Mouse (Mus musculus) heart, adult 11 months (tissue): ENCODE measurements around the gene Fndc9.

Source experiments
- DNase-seq: peaks from one replicate; pipeline ENCODE4 v3.0.0; 2022

Gene Fndc9

DNA sequence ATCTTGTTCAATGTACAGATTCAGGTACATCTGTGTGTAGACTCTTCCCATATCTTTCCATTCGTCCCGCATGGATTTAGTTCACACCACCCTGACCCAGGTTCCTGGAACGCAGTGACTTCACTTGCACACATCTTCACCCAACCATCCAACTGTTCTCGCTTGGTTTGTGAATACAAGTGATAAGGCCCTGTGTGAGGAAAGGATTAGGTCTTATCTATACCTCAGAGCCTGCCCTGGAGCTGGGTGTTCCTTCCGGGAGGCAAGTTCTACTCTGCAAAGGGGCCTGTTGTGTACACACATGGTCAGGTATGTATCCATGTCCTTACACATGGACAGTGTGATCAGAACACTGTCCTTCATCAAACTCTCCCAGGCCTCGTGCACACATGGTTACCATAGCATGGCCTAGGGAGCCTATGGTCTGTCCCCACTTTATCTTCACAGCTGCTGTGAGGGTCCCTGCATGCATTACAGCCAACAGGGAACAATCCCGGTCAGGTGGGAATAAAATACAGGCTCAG is 5.9 kb downstream of the Fndc9 start:
- DNase-seq = no peak

DNA sequence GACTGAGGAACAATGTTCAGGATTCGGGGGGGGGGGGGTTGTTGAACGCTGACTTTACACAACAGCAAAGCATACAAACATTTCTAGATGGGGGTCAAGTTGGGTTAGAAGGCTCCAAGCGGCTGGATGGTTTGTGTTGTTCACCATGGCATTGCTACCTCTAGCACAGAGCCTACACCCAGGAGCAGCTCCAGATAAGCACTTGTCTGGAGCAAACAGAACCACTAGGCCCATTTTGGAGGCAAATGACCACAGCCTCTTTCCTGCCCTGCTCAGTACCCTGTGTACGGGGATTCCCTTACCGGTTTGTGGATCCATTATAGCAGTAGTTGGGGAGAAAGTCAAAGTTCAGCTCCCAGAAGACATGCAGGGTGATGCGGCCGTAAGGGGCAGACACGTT is 6.7 kb downstream of the Fndc9 start:
- no peak for DNase-seq

DNA sequence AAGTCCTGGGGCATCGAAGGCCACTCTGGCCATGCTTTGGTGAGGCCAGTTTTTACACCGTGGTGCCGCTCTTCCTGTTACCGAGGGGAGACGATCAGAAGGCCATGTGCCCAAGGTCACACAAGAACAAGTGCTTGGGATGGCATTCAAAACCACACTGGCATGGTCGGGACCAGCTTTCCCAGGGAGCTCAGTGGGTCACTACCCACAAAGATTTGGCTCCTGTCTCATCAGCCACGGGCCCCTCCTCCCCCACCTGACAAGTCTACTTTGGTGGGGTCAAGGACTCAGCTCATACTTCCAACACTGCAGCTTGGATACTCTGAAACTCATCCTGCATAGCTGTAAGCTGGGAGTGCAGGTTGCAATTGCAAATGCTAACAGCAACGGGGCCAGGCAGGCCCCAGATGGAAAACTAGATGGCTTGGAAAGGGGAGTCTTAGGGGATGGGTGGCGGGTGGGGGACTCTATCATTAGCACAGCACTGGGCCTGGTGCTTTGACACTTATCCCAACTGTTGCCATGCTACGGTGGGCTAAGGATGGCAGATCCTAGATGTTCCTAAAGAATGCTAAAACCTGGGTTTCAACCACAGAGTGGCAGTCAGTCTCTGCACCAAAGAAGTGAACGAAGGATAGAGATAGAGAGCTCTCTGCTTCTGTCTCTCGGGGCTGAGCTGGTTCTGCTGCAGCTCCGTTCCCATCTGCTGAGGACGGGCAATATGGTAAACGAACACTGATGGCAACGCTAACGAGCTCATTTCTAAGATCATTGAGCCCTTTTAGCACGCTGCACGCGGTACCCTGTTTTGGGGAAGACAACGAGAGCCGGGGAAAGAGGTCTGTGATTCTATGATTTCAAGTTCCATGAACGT is 9.6 kb downstream of the Fndc9 start:
- no peak for DNase-seq

DNA sequence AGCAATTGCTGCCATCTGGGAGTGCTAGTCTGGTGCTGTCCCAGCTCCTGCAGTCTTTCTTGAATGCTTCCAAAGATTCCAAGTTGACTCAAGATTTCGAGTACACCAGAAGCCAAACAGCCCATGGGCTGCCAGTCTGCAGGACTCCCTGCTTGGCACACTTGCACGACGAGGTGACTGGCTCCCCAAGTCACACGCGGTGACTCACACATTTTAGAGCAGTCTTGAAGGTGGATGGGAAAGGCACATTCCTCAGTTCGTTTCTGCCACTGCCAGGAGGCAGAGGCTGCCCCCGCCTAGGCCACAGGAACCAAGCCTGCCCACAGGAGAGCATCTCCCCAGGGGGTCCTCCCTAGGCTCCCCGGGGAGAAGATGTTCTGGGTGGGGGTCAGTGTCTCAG is 10.6 kb downstream of the Fndc9 start:
- no peak for DNase-seq

DNA sequence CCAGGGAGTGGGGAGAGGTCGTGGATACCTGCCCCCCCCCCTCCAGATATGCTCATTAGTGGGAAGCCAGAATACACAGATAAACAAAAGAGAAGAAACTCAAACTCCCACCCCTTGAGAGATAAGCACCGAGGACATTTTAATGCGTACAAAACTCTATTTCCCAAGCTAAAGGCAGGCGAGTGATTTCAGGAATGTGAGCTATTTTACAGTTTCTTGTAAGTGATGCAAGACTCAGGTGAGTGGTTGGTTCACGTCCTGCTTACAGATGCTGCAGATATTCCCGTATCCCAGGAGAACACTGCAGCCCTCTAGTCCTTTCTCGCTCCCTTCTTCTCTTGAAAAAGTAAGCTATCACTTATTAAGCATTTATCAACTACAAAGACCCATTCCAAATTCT is 11.1 kb downstream of the Fndc9 start:
- no peak for DNase-seq

DNA sequence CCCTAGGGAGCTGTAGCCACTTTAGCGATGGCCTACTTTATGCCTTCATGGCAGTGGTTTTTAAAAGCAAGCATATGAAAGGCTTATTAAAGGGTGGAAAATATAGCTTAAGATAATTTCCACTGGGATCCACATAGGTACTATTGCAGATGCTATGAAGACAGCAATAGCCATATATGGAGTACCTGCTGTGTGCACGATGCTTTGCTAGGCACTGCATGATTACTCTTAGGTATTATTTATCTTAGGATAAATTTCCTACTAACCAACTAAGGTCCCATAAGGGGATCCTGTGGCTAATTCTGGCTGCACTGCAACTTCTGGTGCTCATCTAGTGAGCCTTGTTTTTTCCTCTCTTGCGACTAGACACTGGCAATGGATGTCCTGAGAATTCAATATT is 13.0 kb downstream of the Fndc9 start:
- no peak for DNase-seq

DNA sequence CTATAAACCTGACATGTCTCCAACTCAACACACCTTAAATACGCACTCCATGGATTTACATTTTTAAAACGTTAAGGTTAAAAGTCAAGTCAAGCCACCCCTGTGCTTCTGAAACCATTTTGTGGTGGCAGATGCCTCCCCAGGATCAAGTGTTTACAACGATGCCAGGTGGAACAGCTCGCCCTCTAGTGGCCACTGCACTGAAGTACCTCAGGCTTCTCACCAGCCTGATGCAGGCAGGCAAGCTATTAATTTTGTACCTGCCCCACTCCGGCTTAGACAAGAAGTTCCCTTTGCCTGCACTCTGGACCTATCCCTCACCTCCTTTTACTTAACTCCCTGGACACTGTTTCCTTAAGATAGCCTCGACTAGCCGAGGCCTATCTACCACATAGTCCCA is 16.7 kb downstream of the Fndc9 start:
- DNase-seq = no peak

DNA sequence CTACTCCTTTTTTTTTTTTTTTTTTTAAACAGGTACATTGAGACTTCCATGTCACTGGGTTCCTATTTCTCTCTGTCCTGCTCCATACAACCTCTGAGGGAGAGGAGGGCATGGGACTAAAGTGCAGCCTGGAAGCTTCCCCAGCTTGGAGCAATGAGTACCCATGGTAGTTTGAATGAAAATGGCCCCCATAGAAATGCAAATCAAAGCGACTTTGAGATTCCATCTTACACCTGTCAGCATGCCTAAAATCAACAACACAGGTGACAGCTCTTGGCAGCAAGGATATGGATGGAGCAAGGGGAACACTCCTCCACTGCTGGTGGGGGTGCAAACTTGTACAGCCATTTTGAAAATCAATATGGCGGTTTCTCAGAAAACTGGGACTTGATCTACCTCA is 20.0 kb downstream of the Fndc9 start:
- no peak for DNase-seq

DNA sequence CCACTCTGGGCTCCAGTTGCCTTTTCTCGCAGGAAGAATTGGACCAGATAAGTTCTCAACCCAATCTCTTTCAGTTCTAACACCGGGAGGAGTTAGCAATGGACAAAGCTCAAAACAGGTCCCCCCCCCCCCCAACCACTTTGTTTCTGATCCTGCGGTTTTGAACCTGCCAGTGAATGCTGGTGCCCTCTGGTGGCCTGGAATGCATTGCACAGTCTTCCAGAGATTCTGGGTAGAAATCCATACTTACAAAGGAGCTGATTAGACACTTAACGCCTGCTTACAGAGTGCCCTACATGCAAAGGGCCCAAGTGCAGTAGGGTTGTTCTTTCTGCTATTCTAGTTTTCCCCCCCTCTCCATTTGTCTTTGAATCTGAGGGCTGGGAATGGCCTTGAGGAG is 22.9 kb downstream of the Fndc9 start:
- DNase-seq = no peak

DNA sequence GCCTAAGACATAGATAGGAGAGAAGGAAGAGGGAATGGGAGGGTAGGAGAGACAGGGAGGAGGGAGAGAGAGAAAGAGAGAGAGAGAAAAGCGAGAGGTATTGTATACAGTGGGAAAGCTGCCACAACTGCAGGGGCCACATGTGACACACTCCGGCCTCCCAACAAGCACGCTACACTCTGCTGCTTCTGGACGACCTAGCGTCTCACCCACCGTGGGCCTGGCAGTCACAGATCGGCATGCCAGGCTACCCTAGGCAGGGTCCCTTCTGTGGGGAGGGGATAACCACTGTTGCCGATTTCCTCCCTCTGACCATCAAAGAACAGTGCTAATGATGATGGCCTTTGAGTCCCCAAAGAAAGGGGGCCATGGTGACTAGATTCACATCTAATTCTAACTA is 23.4 kb downstream of the Fndc9 start:
- no peak for DNase-seq

DNA sequence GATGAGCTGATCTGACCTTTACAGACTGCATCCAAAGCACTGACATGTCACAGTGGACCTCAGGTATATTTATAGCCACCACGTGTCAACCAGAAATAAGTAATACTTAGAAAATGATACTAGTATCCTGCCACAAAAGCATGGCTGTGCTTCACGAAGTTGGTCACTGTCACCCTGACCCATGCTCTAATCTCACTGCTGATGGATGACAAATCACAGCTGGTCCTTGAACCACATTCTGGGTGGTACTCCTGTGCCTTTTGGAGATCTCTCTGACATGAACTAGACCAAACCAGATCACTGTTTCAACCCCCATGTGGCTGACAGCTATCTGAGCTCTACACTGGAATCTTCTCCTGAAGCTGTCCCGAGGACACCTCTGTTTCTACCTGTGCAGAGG is 27.5 kb downstream of the Fndc9 start:
- no peak for DNase-seq

DNA sequence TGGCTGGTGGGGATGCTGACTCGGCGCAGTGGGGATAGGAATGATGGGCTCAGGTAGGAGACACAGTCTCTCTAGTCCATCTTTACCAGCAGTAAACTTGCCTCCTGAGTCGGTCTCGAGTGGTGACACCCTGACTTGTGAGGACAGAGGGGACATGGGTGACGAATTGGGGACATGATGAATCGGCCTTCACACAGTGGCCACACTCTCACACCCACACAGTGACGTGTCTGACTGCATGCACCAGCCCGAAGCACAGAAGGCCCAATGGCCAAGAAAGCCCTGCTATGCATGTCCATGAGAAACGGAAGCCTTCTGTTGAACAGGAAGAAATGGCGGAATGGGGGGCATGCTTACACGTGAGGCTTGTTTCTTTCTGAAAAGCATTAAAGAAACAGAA is 28.0 kb downstream of the Fndc9 start:
- DNase-seq = no peak

DNA sequence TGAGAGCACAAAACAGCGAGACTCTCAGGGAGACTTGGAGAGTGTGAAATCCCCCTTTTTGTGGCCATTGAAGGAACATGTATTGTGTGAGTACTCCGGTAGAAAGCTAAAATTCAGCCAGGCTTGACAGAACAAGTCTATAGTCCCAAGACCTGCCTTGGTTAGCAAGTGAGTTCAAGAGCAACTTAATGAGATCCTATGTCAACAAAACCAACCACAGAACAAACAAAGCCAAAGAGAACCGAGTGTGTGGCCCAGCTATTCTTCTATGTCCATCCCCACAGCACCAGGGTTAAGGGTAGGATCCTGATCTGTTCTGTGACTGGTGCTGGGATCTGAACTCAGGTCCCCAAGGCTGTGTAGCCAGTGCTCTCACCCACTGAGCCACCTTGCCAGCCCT is 29.3 kb downstream of the Fndc9 start:
- no peak for DNase-seq

DNA sequence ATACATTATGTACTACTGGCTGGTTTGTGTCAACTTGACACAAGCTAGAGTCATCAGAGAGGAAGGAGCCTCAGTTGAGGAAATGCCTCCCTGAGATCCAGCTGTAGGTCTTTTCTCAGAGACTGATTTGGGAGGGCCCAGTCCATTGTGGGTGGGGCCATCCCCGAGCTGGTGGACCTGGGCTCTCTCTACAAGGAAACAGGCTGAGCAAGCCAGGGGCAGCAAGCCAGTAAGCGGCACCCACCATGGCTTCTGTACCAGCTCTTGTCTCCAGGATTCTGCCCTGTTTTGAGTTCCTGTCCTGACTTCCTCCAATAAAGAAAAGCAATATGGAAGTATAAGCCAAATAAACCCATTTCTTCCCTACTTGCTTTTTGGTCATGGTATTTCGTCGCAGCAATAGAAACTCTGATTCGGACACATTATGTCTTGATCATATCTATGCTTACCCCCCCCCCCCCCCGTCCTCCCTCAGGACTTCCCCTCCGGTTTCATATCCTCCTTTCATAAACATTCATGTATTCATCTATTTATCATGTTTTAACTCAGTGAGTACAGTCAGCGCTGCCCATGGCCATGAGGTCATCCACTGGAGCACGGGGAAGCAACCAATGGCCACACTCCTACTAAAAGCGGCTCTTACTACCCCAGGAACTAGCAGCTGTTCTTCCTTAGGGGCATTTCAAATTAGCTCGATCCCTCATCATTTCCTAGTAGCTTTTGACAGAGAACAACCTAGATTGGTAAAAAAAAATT is 29.9 kb downstream of the Fndc9 start:
- peak; percentile 95 for DNase-seq

DNA sequence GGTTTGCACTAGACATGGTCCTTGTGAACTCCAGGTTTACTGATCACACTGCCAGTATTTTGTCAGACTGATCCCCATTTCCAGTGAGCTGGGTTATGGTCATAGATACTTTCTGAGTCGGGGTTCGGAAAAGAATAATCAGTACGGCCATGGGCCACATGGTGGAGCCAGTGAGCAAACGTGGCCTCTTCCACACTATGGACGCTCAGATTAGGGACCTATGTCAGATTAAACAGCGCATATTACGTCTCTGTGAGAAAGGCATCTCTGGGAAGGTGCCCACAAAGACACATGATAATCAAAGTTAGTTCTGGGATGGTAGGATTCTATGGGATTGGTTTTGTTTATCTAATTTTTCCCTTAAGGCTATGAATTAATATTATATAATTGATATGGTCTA is 33.7 kb downstream of the Fndc9 start:
- no peak for DNase-seq

DNA sequence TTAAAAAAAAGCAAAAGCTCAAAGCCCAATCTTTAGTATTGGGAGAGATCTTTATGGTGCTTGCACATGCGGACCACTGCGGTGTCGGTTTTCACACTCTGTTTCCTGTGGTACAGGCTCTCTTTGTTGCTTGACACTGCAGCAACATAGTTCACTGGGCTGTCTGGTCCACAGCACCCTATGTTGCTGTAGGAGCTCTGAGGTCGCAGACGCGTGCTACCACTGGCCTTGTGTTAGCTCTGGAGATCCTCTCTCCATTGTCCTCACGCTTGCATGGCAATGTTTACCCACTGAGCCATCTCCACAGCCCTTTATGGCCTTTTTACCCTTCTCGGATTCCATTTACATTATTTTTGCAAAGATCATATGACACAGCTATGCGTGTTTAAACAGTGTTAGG is 34.1 kb downstream of the Fndc9 start:
- no peak for DNase-seq

DNA sequence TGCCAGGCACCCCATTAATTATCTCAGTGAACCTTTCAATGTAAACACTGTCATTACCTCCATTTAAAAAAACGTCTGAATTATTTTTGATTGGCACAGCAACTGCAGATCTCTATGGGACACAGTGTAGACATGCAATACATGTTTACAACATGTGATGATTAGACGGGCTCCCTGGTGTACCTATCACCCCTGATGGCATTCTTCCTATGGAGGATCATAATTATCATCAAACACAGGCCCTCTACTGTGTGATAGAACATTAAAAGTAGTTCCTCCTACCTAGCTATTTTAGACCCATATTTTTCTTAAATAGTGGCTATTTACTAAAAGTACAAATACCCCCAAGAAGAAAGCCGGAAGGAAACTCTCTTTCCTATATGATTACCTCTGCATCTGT is 34.6 kb downstream of the Fndc9 start:
- no peak for DNase-seq

DNA sequence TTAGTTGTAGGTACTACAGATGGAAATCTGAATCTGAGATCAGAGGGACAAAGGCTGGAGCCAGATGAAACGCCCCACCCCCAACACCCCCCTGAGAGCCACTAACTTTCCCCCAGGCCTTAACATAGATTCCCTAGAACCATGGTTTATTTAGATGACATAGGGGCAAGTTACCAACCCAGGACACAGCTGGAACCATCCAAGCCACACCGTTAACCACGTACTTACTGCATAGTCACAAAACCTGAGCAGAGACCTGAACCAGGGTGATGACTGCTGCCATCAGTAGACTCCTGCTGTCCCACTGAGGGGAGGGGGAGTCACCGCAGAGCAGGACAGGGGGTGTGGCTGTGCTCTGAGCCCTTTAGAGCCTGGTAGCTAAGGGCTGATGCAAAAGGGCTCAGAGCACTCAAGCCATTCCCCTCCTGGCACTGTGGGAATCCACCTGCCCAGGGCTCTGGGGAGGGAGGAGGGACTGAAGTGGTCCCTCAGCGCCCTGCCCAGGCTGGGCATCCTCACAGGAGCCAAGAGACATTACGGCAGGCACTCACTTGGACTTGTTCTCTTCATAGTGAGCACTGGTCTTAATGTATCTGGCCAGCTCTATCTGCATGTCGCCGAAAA is 36.8 kb downstream of the Fndc9 start:
- no peak for DNase-seq

DNA sequence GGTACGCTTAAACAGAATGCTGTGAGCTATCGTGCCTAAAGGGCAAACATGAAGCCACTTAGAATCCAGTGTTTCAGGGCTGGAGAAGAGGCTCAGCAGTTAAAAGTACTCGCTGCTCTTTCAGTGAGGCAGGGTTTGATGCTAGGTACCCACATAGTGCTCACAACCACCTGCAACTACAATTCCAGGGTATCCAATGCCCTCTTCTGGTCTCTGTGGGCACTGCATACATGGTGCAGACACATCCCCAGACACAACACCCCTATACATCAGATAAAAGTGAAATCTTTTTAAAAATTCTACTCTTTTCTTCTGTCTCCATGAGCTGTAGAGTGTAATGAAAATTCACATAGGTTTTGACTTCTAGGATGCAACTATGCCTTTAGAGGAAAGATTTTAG is 38.6 kb downstream of the Fndc9 start:
- DNase-seq = no peak

DNA sequence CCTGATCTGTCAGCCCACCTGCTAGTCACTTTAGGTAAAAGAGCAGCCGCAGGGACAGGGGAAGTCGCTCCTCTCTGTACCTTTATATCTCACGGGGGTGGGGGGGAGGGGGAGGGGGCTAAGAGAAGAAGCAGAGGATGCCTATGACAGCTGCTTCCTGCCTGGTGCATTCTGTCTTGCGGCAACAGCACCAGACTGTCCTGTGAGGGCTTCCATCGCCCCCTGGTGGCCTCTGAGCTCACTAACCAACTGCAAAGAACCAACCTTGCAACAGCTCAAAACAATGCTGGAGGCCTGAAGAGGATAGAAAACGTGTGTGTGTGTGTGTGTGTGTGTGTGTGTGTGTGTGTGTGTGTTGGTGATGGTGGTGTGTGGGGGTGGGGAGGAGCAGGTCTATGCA is 40.0 kb downstream of the Fndc9 start:
- DNase-seq = no peak

DNA sequence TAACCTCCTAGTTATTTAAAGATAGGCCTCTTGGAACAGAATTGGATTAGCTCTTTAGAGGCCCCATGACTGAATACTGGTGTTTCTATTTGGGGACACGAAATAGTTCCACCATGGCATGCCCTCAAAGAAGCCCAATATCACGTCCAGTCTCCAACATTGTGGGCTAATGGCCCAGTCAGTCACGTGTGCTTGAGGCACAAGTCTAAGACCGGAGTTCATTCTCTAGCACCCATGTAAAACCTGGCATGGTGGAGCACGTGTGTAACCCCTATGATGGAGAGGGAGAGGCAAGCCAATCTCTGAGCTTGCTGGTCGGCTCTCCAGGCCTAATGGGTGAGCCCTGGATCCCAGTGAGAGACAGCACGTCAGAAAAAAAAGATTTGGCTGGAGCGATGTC is 40.8 kb downstream of the Fndc9 start:
- peak; percentile 94 for DNase-seq

DNA sequence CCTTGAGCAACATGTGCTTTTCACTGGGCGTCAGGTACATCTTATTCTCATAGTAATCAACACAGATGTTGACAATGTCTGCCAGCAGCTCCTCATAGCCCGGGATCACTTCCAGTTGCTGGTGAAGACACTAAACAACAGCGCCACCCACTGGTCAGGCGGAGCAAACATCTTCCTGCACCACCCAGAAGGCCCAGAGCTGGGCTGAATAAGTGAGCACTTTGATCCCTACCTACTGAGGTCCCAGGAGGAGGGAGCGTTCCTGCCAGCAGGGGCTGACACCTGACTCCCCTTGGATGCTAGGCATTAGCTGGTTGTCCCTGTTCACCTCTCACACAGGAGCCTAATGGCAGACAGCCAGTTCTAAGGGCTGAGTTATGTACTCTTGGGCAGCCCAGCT is 41.4 kb downstream of the Fndc9 start:
- peak; percentile 93 for DNase-seq

DNA sequence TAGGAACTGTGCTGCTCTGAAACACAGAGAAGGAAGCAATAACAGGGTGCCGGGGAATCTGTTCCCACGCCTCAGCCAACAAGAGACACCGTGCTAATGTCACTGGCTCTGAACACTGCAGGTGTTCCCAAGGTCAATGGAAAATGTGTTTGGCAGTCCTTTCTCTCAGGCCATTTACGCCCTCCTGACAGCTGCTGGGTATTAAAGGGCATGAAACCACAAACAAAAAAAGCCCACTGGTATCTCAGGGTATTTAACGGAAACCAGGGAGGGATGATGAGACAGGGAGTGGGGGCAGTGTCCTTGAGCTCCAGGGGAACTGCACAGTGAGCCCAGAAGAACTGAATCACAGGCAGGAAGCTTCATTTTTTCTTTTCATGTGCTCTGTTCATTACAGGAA is 42.8 kb downstream of the Fndc9 start:
- DNase-seq = no peak

DNA sequence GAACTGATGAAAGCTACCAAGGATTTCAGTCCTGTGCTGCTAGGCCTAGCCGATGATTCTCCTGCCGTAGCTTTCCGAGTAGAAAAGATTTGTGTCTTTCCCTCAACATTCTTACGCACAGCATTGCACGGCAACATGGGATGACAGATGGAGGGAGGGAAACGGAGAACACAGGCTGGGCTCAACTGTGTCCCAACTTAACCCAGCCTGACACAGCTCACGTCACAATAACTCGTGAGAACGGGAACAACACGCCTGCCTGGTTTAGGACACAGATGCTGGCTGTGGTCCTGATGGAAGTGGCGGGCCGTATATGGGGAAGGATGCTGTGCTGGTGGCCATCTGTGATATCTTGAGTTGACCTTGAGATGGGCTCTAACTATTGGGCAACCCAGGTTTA is 43.4 kb downstream of the Fndc9 start:
- no peak for DNase-seq
